Mouse (Mus musculus): Measurements from ENCODE around the gene Nck2.

DNA sequence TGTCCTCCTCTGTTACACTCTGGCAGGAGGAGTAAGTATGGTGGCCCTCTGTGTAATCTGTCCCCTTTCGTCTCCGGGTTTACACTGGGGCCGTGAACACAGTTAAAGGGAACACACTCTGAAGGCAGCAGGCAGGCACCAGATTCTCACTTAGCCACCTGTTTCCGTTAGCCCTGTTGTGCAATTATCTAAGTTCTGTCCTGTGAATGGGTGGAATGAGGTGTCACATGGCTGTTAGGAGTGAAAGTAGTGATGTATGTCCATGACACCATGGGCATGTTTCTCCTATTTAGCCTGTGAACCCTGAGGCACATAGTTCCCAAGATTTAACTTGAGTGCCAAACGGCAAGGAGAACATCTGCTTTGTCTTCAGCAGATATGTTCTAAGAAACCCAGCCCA, 55.7 kb downstream of the Nck2 start:
- TF ChIP-seq POLR2A (IDR thresholded peaks at IDR 0.05; ENCODE audit: borderline replicate concordance, control insufficient read depth, low read depth, low read length) (no peak), CTCF (IDR thresholded peaks at IDR 0.05; ENCODE audit: control insufficient read depth, insufficient read depth, low read length) (no peak)

Measured in bone marrow, adult 2 months (tissue).